Mouse (Mus musculus): Measurements from ENCODE around the gene Fbxl16. TPM values are rescaled to one million over a fixed set of nuclear protein-coding genes. Genes with fewer than 3 reads are reported as not detected.

Gene Fbxl16
- total and polyA plus RNA-seq, 2 experiments from 2014 or later: 45.8 to 143 TPM

DNA sequence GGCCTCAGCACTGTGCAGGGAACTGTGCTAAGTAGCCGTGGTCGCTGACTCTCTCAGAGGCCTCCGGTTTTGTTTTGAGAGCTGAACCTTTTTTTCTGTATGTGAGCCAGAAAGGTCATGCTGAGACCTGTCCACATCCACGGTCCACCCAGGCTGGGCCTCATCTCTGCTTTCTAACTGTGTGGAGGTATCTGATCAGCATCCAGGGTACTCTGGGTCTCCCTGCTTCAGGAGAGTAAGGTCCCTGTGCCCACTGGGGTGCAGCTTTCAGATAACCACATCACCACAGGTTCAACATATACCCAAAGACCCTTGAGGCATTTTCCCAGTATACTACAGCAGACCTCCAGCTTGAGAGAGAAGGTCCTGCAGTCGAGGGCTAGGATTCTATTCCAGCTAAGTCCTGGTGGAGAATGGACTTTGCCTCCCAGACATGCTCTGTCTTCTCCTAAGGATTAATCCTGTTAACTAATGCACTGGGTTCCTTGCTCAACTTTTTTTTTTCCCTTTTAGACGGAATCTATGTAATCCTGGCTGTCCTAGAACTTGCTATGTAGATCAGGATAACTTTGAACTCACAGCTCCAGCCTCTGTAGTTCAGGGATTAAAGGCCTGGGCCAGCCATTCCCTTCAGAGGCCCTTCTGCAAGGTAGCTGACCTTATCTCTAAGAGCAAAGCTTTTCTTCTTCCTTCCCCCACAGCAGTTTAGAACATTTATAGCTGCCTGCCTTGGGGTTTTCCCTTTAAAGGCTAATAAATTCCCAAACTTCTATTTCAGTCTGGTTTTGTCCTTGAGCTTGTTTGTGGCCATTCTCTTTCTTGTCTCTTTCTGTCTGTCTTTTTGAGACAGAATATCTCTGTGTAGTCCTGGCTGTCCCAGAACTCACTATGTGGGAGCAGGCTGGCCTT lies 53.1 kb downstream of the Fbxl16 start:
- 8% methylated on average over 6 of the region's 6 CpGs for WGBS
- DNase-seq (ENCODE audit: low spot score): no peak
- no peak; the same call in none of the 2 replicates for ATAC-seq

DNA sequence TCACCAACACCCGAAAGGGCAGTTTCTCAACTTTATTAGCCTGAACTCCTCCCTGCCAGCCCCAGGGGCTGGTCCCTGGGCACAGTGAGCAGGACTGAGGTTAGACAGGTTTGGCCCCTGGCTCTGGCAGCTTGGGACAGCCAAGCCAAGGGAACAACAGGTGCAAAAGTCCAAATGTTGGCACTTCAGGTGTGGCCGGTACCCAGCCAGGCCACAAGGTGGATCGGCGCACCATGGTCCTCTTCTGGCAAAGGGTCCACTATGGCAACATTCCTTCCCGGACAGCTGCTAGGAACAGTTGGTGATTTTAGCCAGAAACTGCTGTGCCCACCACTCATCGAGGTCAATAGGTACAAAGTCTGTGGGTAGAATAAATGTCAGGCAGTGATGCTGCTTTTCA lies 54.8 kb downstream of the Fbxl16 start:
- Histone ChIP-seq H3K9me3 (ENCODE audit: low read length) (no peaks in the 10 kb centered on the region), H3K4me3 (ENCODE audit: low read length) (no peak overlapping the region), H3K36me3 (ENCODE audit: insufficient read depth, low read length) (peaks cover 5% of the 10 kb centered on the region; the same call in 1 of the 2 replicates), H3K9ac (replicated peaks; ENCODE audit: low read length) (no peak overlapping the region), H3K27ac (no peak overlapping the region), H3K4me2 (ENCODE audit: low read depth, low read length) (no peak overlapping the region), H3K4me1 (ENCODE audit: insufficient read depth, low read length) (peaks cover 15% of the 10 kb centered on the region), H3K27me3 (ENCODE audit: insufficient read depth, low read length) (no peaks in the 10 kb centered on the region)
- WGBS: 85% methylated on average over 6 of the region's 6 CpGs
- DNase-seq (ENCODE audit: low spot score) (no peak), ATAC-seq (no peak)
- no peak for TF ChIP-seq CTCF (IDR thresholded peaks at IDR 0.05; ENCODE audit: low read depth)

More for the DNA sequence above, 53.1 kb downstream of the Fbxl16 start:
- Histone ChIP-seq H3K36me3 (ENCODE audit: insufficient read depth, low read length) (peaks cover 5% of the 10 kb centered on the region; the same call in 1 of the 2 replicates), H3K27ac (peak overlapping the region; percentile 84), H3K4me1 (ENCODE audit: insufficient read depth, low read length) (peaks cover 11% of the 10 kb centered on the region), H3K4me2 (ENCODE audit: low read depth, low read length) (peak overlapping the region; percentile 82), H3K27me3 (ENCODE audit: insufficient read depth, low read length) (no peaks in the 10 kb centered on the region), H3K4me3 (ENCODE audit: low read length) (peak overlapping the region; percentile 61), H3K9ac (replicated peaks; ENCODE audit: low read length) (peak overlapping the region; percentile 72), H3K9me3 (ENCODE audit: low read length) (no peaks in the 10 kb centered on the region)
- no peak for TF ChIP-seq CTCF (IDR thresholded peaks at IDR 0.05; ENCODE audit: low read depth)

DNA sequence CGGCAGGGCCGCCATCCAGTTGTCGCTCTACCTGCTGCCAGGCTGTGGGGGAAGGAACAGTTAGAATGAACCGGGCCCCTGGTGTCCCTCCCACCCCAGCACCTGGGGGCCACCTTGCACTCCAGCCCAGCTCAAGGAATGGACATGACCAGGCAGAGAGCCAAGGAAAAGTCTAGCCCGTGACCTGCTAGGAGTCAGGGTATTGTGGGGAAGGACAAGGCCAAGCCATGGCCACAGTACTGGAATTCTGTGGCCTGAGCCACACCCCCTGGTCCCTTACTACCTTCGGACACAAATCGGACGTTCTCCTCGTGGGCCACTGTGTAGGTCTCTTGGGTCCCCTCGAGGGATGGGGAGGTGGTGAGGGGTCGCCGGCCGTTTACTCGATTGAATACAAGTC lies 55.4 kb downstream of the Fbxl16 start:
- no peak overlapping the region for H3K27ac ChIP-seq
- H3K27me3 ChIP-seq (ENCODE audit: insufficient read depth, low read length): no peaks in the 10 kb centered on the region
- H3K36me3 ChIP-seq (ENCODE audit: insufficient read depth, low read length): peaks cover 5% of the 10 kb centered on the region; the same call in 1 of the 2 replicates
- WGBS: 91% methylated on average over 14 of the region's 14 CpGs
- H3K4me3 ChIP-seq (ENCODE audit: low read length): no peak overlapping the region
- ATAC-seq (no peak), DNase-seq (ENCODE audit: low spot score) (no peak)
- H3K4me2 ChIP-seq (ENCODE audit: low read depth, low read length): no peak overlapping the region
- H3K9ac ChIP-seq (replicated peaks; ENCODE audit: low read length): no peak overlapping the region
- no peaks in the 10 kb centered on the region for H3K9me3 ChIP-seq (ENCODE audit: low read length)
- peaks cover 15% of the 10 kb centered on the region for H3K4me1 ChIP-seq (ENCODE audit: insufficient read depth, low read length)
- TF ChIP-seq CTCF (IDR thresholded peaks at IDR 0.05; ENCODE audit: low read depth): no peak

DNA sequence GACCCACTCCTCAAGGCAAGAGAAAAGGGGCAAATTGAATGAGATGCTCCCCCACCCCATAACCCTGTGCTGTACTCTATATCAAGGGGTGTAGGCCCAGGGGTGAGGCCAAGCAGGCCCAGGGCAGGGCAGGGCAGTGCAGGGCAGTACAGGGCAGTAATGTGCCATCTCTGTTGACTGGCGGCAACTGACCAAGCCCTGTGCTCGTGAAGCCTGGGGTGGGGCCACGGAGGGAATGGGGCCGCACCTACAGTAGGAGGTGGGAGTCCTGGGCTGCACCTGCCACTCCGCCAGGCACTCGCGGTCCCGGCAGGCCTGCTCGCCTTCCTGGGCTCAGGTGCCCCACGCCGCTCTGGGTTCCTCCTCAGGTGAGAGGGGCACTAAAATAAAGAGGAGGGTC lies 56.4 kb downstream of the Fbxl16 start:
- no peak overlapping the region for H3K9ac ChIP-seq (replicated peaks; ENCODE audit: low read length)
- 91% methylated on average over 11 of the region's 11 CpGs for WGBS

DNA sequence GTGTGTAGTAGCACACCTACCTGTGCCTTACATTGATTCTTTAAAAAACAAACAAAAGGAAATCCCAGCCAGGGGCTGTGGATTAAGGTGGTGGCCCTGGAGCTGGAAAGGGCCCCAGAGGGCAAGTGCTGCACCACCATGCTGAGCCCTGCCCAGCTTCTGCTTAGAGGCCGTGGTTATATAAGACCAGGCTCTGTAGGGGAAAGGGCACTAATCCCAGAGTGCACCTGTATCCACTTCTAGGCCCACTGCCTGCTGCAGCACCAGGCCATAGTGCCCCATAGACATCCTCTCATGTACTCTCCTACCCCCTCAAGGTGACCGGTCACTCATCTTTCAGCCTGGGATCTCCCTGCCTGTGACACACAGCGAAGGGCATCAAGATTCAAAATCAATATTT lies 57.3 kb downstream of the Fbxl16 start:
- Histone ChIP-seq H3K27me3 (ENCODE audit: insufficient read depth, low read length) (no peaks in the 10 kb centered on the region), H3K4me3 (ENCODE audit: low read length) (no peak overlapping the region), H3K4me2 (ENCODE audit: low read depth, low read length) (no peak overlapping the region), H3K4me1 (ENCODE audit: insufficient read depth, low read length) (peaks cover 9% of the 10 kb centered on the region), H3K36me3 (ENCODE audit: insufficient read depth, low read length) (peaks cover 5% of the 10 kb centered on the region; the same call in 1 of the 2 replicates), H3K9ac (replicated peaks; ENCODE audit: low read length) (no peak overlapping the region), H3K27ac (no peak overlapping the region), H3K9me3 (ENCODE audit: low read length) (no peaks in the 10 kb centered on the region)
- ATAC-seq (no peak), DNase-seq (ENCODE audit: low spot score) (no peak)
- no peak for TF ChIP-seq CTCF (IDR thresholded peaks at IDR 0.05; ENCODE audit: low read depth)
- 94% methylated on average over 3 of the region's 3 CpGs for WGBS

More for the DNA sequence above, 56.4 kb downstream of the Fbxl16 start:
- TF ChIP-seq CTCF (IDR thresholded peaks at IDR 0.05; ENCODE audit: low read depth): no peak
- DNase-seq (ENCODE audit: low spot score): no peak
- Histone ChIP-seq H3K4me1 (ENCODE audit: insufficient read depth, low read length) (peaks cover 14% of the 10 kb centered on the region), H3K27ac (no peak overlapping the region), H3K27me3 (ENCODE audit: insufficient read depth, low read length) (no peaks in the 10 kb centered on the region), H3K36me3 (ENCODE audit: insufficient read depth, low read length) (peaks cover 5% of the 10 kb centered on the region; the same call in 1 of the 2 replicates), H3K4me2 (ENCODE audit: low read depth, low read length) (no peak overlapping the region), H3K9me3 (ENCODE audit: low read length) (no peaks in the 10 kb centered on the region), H3K4me3 (ENCODE audit: low read length) (no peak overlapping the region)
- ATAC-seq: no peak

DNA sequence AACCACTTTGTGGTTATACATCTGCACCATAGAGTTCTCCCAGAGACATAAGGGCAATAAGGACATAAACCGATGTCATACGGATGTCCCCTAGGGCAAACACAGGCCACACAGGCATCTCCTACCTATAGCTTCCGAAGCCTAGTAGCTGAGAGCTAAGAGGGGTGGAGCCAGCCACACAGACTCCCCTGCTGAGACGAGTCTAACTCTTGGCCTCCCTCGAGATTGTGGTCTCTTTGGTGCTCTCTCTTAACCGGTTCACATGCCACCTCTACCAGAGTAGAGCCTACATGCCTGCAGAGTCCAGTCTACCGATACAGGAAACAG lies 58.6 kb downstream of the Fbxl16 start:
- Histone ChIP-seq H3K4me1 (ENCODE audit: insufficient read depth, low read length) (peaks cover 4% of the 10 kb centered on the region), H3K9me3 (ENCODE audit: low read length) (no peaks in the 10 kb centered on the region), H3K4me2 (ENCODE audit: low read depth, low read length) (peak overlapping the region; percentile 89), H3K27me3 (ENCODE audit: insufficient read depth, low read length) (no peaks in the 10 kb centered on the region), H3K4me3 (ENCODE audit: low read length) (peak overlapping the region; percentile 84), H3K27ac (no peak overlapping the region), H3K9ac (replicated peaks; ENCODE audit: low read length) (peak overlapping the region; percentile 77; the same call in 1 of the 2 replicates), H3K36me3 (ENCODE audit: insufficient read depth, low read length) (peaks cover 5% of the 10 kb centered on the region; the same call in 1 of the 2 replicates)
- no peak for TF ChIP-seq CTCF (IDR thresholded peaks at IDR 0.05; ENCODE audit: low read depth)
- 19% methylated on average over 7 of the region's 7 CpGs for WGBS
- no peak for ATAC-seq
- no peak for DNase-seq (ENCODE audit: low spot score)

Data from hindbrain, postnatal 0 days (tissue).